Mouse (Mus musculus) left cerebral cortex, postnatal 10 days (tissue): ENCODE measurements at regions not wholly inside any gene's neighbourhood (a gene's known extent, or its start where the extent isn't known, plus 50 kb on each side); places are given as distances from the start of the nearest gene placed in this dataset.
"Not testable (repeated sequence)": the region's sequence is repeated elsewhere in the genome, so short reads cannot be mapped to it uniquely, and the experiment has no call there.

Source experiments
- DNase-seq, 2 experiments: peaks; one replicate each; pipeline ENCODE4 v3.0.0; 2021 to 2022; ENCODE audit warnings: low spot score in 2 of 2, mixed read lengths in 1 of 2; ENCODE audit errors: extremely low spot score in 1 of 2
- intact Hi-C: fragments of 180-260 bp; cut with DNase I; formaldehyde crosslinking; loops from one replicate; pipeline ENCODE4 v1.15.1; 2025

DNA sequence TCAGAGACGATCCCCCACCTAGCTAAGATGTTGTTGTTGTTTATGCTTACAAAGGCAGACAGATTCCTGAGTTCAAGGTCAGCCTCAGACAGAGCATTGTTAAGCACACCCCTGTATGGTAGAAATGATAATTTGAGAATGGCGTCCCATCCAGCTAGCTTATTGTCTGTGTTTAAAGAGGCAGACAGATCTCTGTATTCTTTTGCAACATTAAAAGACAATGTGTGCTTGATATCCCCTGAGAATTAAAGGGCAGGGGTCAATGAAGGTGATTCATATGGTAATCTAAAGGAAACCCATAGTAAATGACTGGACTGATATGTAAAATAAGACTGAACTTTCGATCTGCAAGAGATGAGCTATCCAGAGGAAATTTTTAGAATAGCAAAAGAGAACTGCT, 883.5 kb downstream of the Basp1 start:
- intact Hi-C loops = no loop called here
- no peak for DNase-seq

DNA sequence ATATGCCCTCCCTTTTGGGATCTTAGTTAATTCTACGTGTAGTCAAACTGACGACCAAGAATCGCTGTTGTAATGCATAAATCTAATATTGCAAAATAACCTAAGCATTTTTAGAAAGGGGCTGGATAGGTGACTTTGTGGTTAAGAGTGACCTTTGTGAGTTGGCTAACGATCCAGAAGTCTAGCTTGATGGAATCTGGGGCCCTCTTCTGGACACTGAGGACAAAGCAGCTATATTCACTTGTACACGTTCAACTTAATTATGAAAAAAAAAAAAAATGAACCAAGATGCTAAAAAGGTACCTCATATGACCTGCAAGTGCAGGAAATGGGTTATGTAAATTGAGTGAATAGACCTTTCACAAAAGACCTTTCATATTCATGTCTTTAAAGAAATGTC, 886.2 kb downstream of the Basp1 start:
- no peak for DNase-seq
- intact Hi-C loops = no loop called here

DNA sequence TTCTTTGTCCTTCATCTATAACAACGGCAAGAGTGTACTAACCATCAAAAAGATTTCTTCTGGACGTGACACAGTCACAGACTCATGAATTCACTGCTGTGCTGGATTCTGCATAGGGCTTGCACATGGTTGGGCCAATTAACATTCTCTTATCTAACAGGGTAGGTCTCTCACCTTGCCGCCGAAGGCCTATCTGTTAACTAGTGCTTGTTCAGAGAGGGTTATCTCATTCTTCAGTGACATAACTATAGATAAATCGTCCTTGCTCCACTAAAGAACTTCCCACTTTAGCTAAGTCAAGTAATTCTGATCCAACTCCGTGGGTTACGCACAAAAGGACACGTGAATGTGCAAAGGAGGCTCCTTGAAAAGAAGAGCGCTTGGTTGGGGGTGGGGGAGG, 899.6 kb downstream of the Basp1 start:
- intact Hi-C loops = no loop called here
- no peak for DNase-seq

DNA sequence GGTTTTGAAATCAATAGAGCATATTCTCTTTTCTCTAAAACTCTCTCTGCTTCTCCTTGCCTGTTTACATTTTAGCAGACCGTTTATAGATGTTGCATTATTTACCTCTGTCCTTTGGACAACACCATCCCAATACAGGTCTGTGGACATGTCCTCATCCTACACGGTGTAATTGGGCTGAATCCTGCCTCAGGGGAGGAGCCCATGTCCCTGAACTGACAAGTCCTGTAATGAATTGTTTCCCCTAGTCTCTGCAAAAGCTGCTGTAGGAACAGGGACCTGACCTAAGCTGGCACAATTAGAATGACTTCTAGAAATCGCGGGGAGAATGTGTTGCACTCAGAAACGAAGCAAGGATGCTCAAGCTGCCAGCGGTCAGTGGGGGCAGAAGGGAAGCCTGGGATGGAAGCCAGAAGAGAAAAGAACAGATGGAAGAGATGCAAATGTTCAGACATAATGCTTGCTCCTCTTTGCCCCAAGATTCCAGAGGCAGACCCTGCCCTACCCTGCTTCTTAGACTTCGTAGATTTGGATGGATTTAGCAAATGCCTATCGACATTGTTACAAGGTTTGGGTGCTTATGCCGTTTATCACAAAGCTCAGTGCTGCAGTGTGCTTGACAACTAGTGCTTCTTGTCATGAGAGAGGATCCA, 911.5 kb downstream of the Basp1 start:
- intact Hi-C loops = no loop called here
- DNase-seq = no peak

DNA sequence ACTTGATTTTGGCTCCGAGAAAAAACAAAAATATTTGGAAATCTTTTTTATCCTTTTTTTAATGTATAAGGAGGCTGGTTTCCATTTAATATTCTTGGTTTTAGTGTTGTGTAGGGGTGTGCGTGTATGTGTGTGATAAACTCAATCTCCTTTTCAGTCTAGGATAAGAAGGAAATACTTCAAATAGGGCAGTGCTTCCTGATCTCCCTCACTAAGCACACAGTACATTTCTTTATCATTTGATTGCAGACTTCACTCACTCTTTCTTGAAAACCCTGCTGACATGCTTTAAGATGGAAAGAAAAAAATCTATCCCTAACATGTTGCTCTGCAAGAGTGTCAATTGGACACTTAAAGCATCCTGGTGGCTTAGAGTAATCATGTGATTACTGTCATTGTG, 927.3 kb downstream of the Basp1 start:
- intact Hi-C loops = no loop called here
- no peak for DNase-seq

DNA sequence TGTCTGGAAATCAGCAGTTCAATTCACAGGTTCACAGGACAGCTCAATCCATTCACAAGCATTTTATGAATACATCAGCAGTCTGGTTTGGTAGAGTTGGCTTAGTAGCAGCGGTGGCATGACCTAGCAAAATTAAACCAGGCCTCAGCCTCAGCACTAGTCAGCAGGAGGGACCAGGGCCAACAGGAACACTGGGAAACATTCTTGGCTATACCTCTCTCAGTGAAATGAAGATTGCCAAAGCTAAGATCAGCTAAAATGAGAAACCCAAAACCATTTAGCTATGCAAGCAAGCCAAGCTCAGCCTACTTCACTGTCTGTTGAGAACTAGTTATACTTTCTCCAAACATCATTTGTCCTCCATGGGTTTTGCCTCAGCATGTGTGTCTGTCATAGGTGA, 945.3 kb downstream of the Basp1 start:
- intact Hi-C loops = no loop called here
- DNase-seq = no peak

DNA sequence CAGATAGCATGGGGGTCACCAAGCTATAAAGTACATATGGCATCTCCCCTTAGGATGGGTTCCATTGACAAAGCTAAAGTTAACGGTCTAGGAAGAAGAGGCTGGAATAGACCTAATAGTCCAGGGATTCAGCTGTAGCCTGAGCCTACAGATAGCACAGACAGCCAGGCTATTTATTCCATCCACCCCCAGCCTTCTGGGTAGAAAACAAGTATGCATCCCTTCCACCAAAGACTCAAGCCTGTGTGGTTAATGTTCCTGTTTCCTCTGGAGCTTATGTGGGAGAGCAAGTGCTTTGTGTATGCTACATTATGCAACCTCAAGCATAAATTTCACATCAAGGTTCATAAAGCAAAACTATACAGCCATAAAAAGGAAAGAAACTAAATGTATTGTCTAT, 955.8 kb downstream of the Basp1 start:
- DNase-seq = no peak
- intact Hi-C loops = no loop called here

DNA sequence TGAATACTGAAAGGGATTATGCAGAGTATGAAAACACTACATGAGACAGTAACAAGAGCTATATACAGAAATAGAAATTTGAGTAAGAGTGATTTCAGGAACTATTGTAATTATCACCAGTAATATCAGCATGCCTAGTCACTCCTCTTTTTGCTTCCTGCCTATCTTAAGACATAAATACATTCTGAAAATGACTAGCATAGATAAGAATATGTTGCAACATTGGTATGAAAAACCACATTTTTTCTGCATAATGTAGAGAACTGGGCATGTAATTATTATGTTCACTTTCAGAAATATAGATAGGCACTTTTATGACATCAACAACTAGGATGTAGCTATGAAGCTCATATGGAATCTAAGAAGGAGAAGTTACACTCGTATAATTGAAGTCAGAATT, 980.5 kb downstream of the Basp1 start:
- intact Hi-C loops = no loop called here
- no peak for DNase-seq

DNA sequence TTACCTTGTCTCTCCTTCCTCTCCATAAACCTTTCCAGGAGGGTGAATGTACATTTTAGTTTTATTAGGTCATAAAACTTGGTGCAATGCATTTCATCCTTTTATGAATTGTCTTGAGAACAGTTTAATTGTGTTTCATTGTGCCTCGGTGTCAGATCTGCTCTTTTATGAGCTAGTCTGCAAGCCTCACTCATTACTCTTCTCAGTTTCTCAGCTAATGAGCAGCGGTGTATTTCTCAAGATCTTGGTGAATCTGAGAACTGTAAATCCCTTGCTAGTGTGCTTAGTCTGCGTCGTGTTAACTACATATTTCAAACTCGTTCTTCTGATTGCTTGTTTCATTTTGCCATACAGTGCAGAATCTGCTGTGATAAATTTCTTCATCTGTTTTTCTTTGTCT, 984.4 kb downstream of the Basp1 start:
- DNase-seq = no peak
- intact Hi-C loops = no loop called here

DNA sequence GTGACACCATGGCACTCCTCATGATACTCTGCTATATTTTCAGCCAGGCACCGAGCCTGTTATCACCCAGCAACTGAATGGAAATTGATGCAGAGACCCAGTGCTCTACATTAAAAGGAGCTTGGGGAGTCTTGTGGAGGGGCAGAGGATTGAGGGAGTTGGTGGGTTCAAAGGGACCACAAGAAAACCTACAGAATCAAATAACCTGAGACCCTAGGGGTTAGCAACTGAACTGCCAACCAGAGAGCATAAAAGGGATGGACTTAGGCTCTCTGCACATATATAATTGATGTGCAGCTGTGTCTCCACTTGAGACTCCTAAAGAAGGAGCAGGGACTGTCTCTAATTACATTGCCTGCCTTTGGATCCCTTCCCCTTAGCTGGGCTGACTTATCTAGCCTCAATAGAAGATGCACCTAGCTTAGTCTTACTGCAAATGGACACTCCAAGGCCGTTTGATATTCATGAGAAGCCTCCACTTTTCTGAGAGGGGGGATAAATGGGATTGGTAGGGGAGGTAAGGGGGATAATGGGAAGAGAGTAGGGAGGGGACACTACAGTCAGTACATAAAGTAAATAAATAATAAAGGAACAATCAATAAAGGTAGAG, 991.1 kb downstream of the Basp1 start:
- intact Hi-C loops = no loop called here
- DNase-seq = no peak

DNA sequence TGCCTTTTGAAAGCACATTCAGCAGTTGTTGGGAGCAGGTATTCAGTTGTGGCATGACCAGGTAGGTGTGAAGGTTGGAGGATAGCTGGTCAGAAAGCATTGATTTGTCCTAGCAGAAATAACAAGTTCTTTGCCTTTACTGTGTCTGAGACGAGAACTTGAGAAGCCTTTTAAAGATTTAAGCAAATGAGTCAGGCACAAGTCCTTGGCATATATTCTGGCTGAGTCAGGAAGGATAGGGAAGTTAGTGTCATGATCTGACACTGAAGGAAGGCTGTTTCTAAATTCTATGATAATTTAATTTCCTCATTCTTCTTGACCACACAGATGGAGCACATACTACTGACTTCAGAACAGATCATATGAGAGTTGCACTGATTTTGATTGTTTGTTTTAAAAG, 993.8 kb downstream of the Basp1 start:
- intact Hi-C loops = no loop called here
- no peak for DNase-seq

DNA sequence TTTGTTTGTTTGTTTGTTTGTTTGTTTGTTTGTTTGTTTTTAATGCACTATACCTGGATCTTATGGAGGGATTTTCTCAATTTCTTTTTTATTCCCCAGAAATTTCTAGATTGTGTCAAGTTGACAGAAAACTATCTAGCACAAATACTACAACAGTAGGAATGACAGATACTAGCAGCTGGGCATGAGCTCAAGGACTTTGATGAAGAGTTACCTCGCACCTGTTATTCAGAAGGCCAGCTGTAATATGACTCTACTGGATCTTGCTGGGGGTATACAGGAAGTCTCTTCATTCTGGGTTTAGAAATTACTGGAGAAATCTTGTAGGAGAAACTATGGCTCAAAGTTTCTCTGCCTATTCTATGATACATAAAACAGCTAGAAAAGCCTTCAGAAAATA, 994.4 kb downstream of the Basp1 start:
- intact Hi-C loops = no loop called here
- DNase-seq = no peak

DNA sequence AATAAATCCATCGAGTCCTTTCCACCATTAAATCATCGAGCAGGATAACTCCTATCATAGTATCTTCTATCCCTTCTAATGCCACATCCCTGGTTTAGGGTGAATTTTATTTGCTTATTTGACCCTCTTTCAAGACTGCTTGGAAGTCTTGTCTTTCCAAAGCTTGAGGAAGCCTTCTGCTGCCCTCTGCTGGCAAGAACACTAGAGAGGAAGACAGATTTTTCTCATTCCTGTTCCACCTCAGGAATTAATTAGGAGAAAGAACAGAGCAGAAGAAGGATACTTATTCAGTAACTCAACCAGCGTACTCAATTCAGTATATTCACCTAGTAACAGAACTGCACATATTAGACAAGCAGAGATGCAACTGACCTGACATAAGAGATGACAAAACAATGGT, 1005.9 kb downstream of the Basp1 start:
- peak; percentile 44 to 57 for DNase-seq
- intact Hi-C loops = loop anchor here (5.0 kb wide), 1 partner anchor 1575 kb away; no protein-coding TSS in a partner anchor

DNA sequence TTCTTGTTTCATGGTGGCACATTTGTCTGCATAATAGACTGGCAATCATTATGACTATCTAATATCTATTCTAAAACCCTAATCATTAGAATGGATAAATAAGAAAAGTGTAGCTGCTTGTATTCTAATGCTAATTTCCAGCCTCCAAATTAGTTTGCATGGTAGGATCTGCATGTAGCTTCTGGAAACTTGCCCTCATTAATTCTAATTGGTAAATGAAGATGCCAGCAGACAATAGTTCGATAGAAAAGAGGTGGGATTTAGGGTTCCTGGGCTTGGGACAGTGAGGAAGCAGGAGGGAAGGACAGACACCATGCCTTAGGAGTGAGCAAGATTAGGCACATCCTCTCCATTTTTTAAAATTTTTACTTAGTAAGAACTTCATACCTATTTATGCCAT, 1008.3 kb downstream of the Basp1 start:
- intact Hi-C loops = loop anchor here (5.0 kb wide), 1 partner anchor 1573 kb away; no protein-coding TSS in a partner anchor
- DNase-seq = no peak

DNA sequence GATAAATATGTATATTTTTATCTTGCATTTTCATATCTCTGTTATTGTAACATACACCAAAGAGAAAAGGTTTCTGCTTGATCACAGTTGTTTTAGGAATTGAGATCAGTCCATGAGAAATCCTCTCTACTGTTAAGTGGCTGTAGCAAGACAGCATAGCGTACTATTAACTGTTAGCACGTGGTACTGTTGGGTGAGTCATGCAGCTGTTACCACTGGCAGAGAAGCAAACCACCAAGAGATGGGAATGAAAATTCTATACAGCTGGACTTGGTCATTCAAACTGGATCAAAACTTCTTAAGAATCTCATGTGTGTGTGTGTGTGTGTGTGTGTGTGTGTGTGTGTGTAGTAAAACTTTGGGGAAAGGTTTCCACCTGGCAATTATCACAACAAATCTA, 1013.5 kb downstream of the Basp1 start:
- no peak for DNase-seq
- intact Hi-C loops = no loop called here

DNA sequence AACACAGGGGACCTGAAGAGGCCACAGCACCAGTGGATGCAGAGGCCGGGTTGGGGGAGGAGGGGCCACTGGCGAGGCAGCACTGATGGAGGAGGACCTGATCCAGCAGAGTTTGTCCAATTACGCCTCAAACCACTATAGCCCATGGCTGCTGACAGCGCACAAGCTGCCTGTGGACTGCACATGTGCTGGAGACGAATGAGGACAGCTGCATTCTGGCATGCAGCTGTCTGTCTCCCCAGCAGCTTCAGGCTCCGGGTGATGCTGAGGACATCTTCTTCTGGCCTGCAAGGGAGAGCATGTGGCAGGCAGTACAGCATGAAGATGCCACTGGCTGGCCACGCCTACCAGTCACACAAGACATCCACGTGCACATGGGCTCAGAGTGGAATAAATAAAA, 1055.2 kb downstream of the Basp1 start:
- intact Hi-C loops = no loop called here
- DNase-seq = no peak

DNA sequence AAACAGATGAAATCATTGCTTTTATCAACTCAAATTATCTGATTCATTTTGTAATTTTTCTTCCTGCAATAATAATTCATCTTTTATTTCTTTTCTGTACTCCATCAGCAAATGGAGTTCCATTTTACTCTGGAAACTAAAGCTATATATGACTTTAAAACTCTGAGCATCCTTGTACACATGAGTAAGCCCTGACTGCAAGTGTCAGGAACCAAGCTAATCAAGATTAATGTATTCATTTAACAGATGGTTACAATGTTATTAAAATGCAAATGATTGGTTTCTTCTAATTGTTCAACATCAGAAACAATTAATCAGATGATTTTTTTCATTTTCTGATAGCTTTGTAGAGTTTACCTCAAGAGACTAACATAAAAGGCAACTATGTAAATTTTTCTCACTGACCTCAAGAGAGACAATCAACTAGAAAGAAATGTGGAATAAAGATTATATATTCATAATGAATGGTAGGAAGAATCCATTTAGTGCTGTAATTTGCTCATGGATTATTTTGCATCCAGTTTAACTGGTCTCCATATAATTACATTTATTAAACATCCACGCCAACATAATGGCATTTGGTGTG, 1064.5 kb downstream of the Basp1 start:
- intact Hi-C loops = no loop called here
- DNase-seq = no peak

DNA sequence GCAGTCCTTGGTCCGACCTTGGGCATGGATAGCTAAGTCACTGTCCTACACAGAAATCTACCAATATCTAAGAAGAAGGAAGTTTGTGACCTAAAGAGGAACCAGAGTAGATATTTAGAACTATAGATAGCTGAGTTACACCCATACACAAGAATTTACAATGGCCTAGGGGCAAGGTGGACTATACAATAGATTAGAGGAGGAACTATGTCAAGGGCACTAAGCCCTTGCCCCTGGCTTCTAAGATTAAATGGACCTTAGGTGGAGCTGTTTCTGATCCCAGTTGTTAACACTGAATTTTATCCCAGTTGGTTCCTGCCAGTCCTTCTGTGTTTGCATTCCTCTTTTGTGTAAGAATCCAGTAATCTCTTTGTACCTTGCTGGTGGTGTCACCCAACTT, 1077.7 kb downstream of the Basp1 start:
- intact Hi-C loops, DNase-seq: not testable (repeated sequence)

DNA sequence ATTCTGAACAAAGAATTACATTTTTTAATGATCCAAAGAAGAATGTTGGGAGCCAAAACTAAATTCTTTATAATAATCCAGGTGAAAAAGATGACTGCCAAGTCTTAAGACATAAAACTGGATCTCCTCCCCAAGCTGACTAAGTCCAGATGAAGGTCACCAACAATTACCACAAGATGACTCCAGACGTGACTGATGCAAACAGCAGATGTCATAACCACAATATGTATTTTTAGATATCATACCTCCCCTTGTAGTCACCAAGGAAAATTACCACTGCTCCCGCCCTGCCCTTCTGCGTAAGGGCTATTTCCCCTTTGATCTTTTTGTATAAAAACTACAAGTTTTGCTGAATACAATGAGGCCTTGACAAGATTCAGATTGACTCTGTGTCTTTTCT, 1110.4 kb downstream of the Basp1 start:
- intact Hi-C loops, DNase-seq: not testable (repeated sequence)

DNA sequence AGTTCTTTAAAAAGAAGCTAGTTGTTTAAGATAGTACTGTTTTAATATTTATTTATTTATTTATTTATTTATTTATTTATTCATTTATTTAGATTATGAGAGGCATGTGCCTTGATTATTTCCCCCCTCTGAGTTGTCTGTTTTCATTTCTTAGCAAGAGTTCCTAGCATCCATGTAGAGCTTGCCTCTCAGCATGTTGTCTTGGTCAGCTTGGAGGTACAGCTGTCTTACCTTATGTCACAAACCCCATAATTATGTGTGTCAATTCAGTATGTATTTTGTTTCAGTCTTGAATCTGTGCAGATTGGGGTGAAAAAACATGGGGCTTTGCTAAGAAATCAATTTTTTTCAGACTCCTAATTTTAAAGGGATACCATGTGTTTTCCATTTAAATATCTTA, 1116.3 kb downstream of the Basp1 start:
- DNase-seq = no peak
- intact Hi-C loops = no loop called here

DNA sequence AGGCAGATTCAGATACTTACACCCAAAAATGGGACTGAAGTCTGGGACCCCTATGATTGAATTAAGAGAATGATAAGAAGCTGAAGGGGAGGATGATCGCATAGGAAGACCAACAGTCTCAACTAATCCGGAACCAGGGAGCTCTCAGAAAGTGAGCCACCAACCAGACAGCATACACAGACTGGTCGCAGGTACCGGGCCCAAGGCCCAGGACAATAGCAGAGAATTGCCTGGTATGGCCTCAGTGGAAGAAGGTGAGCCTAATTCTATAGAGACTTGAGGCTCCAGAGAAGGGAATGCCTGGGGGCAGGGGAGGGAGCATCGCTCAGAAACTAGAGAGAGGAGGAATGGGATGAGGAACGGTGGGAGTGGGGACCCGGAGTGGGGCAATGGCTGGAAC, 1116.8 kb downstream of the Basp1 start:
- no peak for DNase-seq
- intact Hi-C loops = no loop called here
